Mouse (Mus musculus): ENCODE measurements around the gene Cxcl2. TPM values are rescaled to one million over a fixed set of nuclear protein-coding genes. Genes with fewer than 3 reads are reported as not detected.

Cxcl2 gene
- polyA plus RNA-seq, 1 experiment = not detected

- no peaks in the 10 kb centered on the region for H3K79me3 ChIP-seq (ENCODE audit: low read depth)
- no peaks in the 10 kb centered on the region for H3K27me3 ChIP-seq (ENCODE audit: control insufficient read depth, insufficient read depth, insufficient read length)
- H3ac ChIP-seq (ENCODE audit: control insufficient read depth, insufficient read length, low read depth) = no peak overlapping the region
- TF ChIP-seq MYOG (IDR thresholded peaks at IDR 0.05; ENCODE audit: control insufficient read depth, extremely low read depth, insufficient read length) (no peak), CTCF (IDR thresholded peaks at IDR 0.05; ENCODE audit: control insufficient read depth, insufficient read depth, insufficient read length) (no peak), USF1 (IDR thresholded peaks at IDR 0.05; ENCODE audit: low read depth) (no peak), MYOD1 (IDR thresholded peaks at IDR 0.05; ENCODE audit: control insufficient read depth, insufficient read length, low read depth) (no peak), CEBPB (IDR thresholded peaks at IDR 0.05; ENCODE audit: low read depth) (no peak), MAX (IDR thresholded peaks at IDR 0.05) (no peak), FOSL1 (IDR thresholded peaks at IDR 0.05; ENCODE audit: insufficient read depth, low read length, poor library complexity, severe bottlenecking) (no peak)
- H3K36me3 ChIP-seq (ENCODE audit: control insufficient read depth, insufficient read depth) = no peaks in the 10 kb centered on the region
- no peaks in the 10 kb centered on the region for H3K79me2 ChIP-seq (ENCODE audit: control insufficient read depth, insufficient read depth)
- H3K4me3 ChIP-seq (ENCODE audit: insufficient read depth, poor library complexity, severe bottlenecking) = no peak overlapping the region
Observed at GRCm38 (mm10) chr5:90945453-90945852, 41.8 kb downstream of the Cxcl2 start.

GRCm38 (mm10) chr5:90949499-90949898, 45.8 kb downstream of the Cxcl2 start:
- H3K79me2 ChIP-seq (ENCODE audit: control insufficient read depth, insufficient read depth) = no peaks in the 10 kb centered on the region
- no peak overlapping the region for H3ac ChIP-seq (ENCODE audit: control insufficient read depth, insufficient read length, low read depth)
- no peaks in the 10 kb centered on the region for H3K36me3 ChIP-seq (ENCODE audit: control insufficient read depth, insufficient read depth)
- H3K4me3 ChIP-seq (ENCODE audit: insufficient read depth, poor library complexity, severe bottlenecking) = no peak overlapping the region
- no peaks in the 10 kb centered on the region for H3K27me3 ChIP-seq (ENCODE audit: control insufficient read depth, insufficient read depth, insufficient read length)
- H3K79me3 ChIP-seq (ENCODE audit: low read depth) = no peaks in the 10 kb centered on the region
- TF ChIP-seq MYOG (IDR thresholded peaks at IDR 0.05; ENCODE audit: control insufficient read depth, extremely low read depth, insufficient read length) = no peak
- no peak for TF ChIP-seq MAX (IDR thresholded peaks at IDR 0.05)
- TF ChIP-seq CTCF (IDR thresholded peaks at IDR 0.05; ENCODE audit: control insufficient read depth, insufficient read depth, insufficient read length) = no peak
- TF ChIP-seq USF1 (IDR thresholded peaks at IDR 0.05; ENCODE audit: low read depth) = no peak
- no peak for TF ChIP-seq MYOD1 (IDR thresholded peaks at IDR 0.05; ENCODE audit: control insufficient read depth, insufficient read length, low read depth)
- TF ChIP-seq FOSL1 (IDR thresholded peaks at IDR 0.05; ENCODE audit: insufficient read depth, low read length, poor library complexity, severe bottlenecking) = no peak
- TF ChIP-seq CEBPB (IDR thresholded peaks at IDR 0.05; ENCODE audit: low read depth) = no peak

- Histone ChIP-seq H3ac (ENCODE audit: control insufficient read depth, insufficient read length, low read depth) (no peak overlapping the region), H3K36me3 (ENCODE audit: control insufficient read depth, insufficient read depth) (no peaks in the 10 kb centered on the region), H3K79me3 (ENCODE audit: low read depth) (no peaks in the 10 kb centered on the region), H3K79me2 (ENCODE audit: control insufficient read depth, insufficient read depth) (no peaks in the 10 kb centered on the region), H3K4me3 (ENCODE audit: insufficient read depth, poor library complexity, severe bottlenecking) (no peak overlapping the region), H3K27me3 (ENCODE audit: control insufficient read depth, insufficient read depth, insufficient read length) (no peaks in the 10 kb centered on the region)
- TF ChIP-seq CEBPB (IDR thresholded peaks at IDR 0.05; ENCODE audit: low read depth) (no peak), CTCF (IDR thresholded peaks at IDR 0.05; ENCODE audit: control insufficient read depth, insufficient read depth, insufficient read length) (peak; percentile 78)
Observed at GRCm38 (mm10) chr5:90951475-90951874, 47.8 kb downstream of the Cxcl2 start.

- H3K4me3 ChIP-seq (ENCODE audit: insufficient read depth, poor library complexity, severe bottlenecking) = no peak overlapping the region
- no peaks in the 10 kb centered on the region for H3K36me3 ChIP-seq (ENCODE audit: control insufficient read depth, insufficient read depth)
- no peak overlapping the region for H3ac ChIP-seq (ENCODE audit: control insufficient read depth, insufficient read length, low read depth)
- no peaks in the 10 kb centered on the region for H3K27me3 ChIP-seq (ENCODE audit: control insufficient read depth, insufficient read depth, insufficient read length)
- no peaks in the 10 kb centered on the region for H3K79me3 ChIP-seq (ENCODE audit: low read depth)
- no peak for TF ChIP-seq MYOD1 (IDR thresholded peaks at IDR 0.05; ENCODE audit: control insufficient read depth, insufficient read length, low read depth)
- no peak for TF ChIP-seq FOSL1 (IDR thresholded peaks at IDR 0.05; ENCODE audit: insufficient read depth, low read length, poor library complexity, severe bottlenecking)
- H3K79me2 ChIP-seq (ENCODE audit: control insufficient read depth, insufficient read depth) = no peaks in the 10 kb centered on the region
Observed at GRCm38 (mm10) chr5:90952731-90953481, 49.2 kb downstream of the Cxcl2 start.

Other genes with a start within 250 kb of the Cxcl2 start
- gene Cxcl5, start 144.5 kb upstream of the Cxcl2 start, polyA plus RNA-seq (2012; fragmentation: generic; extraction: Trizol) = 0.14 TPM
- gene Ppbp, start 135.4 kb upstream of the Cxcl2 start, polyA plus RNA-seq (2012; fragmentation: generic; extraction: Trizol) = 0.06 TPM
- not detected for gene Pf4, start 131.4 kb upstream of the Cxcl2 start, polyA plus RNA-seq (2012; fragmentation: generic; extraction: Trizol)
- not detected for gene Cxcl3, start 117.8 kb upstream of the Cxcl2 start, polyA plus RNA-seq (2012; fragmentation: generic; extraction: Trizol)
- not detected for gene Cxcl15, start 109.3 kb upstream of the Cxcl2 start, polyA plus RNA-seq (2012; fragmentation: generic; extraction: Trizol)
- gene Cxcl1, start 12.6 kb upstream of the Cxcl2 start, polyA plus RNA-seq (2012; fragmentation: generic; extraction: Trizol) = 0.66 TPM
- 10.2 TPM for gene Mthfd2l, start 27.2 kb downstream of the Cxcl2 start, polyA plus RNA-seq (2012; fragmentation: generic; extraction: Trizol)
- gene Epgn, start 123.6 kb downstream of the Cxcl2 start, polyA plus RNA-seq (2012; fragmentation: generic; extraction: Trizol) = 0.04 TPM
- gene Ereg, start 170.8 kb downstream of the Cxcl2 start, polyA plus RNA-seq (2012; fragmentation: generic; extraction: Trizol) = 3.6 TPM
- gene Areg, start 235.7 kb downstream of the Cxcl2 start, polyA plus RNA-seq (2012; fragmentation: generic; extraction: Trizol) = 34.4 TPM